ENCODE assay signal across 15 mouse cellular contexts in the genomic region with DNA sequence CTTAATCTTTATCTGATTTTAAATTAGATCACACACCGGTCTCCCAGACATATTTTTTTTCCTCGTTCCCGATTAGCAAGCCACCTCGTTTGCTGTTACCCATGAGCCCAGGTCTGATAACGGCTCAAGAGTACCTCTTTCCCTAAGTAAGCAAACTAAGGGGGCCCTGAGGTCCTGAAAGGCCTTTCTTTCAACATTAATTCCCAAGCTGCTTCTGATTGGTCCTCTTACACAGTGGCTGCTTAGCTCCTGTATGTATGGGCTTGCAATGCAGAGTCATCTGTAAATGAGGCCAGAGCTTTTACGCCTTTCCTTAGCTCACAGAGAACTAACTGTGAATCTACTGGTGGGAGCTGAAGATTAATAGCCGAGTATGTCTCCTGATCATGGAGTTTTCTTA. TPM values are rescaled to one million over a fixed set of nuclear protein-coding genes. Genes with fewer than 3 reads are reported as not detected.
"Had no signal": no experiment of that assay in that cellular context is flagged by ENCODE, and none has a peak within 500 bp of the region (broad histone marks: within the 10 kb centered on the region; RNA-seq: fewer than 3 reads in every experiment).

No protein-coding gene starts in this region.

- DNase-seq: kidney, adult 8-10 months; kidney, postnatal 25 days; liver, embryonic 13.5 days; liver, postnatal 0 days; right cerebral cortex, postnatal 25 days; thymus, adult 2 months; thymus, postnatal 25 days had no signal

- H3K9ac ChIP-seq: liver, embryonic 13.5 days; liver, postnatal 0 days; midbrain, embryonic 15.5 days; neural tube, embryonic 13.5 days had no signal

- H3K4me3 ChIP-seq: left cerebral cortex, adult 2 months; limb, embryonic 10.5 days; liver, embryonic 13.5 days; megakaryocyte, embryonic 14.5 days; midbrain, embryonic 15.5 days; neural tube, embryonic 13.5 days had no signal

- H3K9me3 ChIP-seq: limb, embryonic 10.5 days; liver, embryonic 13.5 days; megakaryocyte, embryonic 14.5 days; midbrain, embryonic 15.5 days; neural tube, embryonic 13.5 days had no signal

- H3K27me3 ChIP-seq: liver, embryonic 13.5 days; midbrain, embryonic 15.5 days; neural tube, embryonic 13.5 days had no signal

- H3K4me2 ChIP-seq: liver, embryonic 13.5 days; midbrain, embryonic 11.5 days; midbrain, embryonic 15.5 days; neural tube, embryonic 13.5 days had no signal

- H3K4me1 ChIP-seq: limb, embryonic 10.5 days; midbrain, embryonic 15.5 days; neural tube, embryonic 13.5 days had no signal

- H3K36me3 ChIP-seq: limb, embryonic 10.5 days; liver, embryonic 13.5 days; midbrain, embryonic 15.5 days; neural tube, embryonic 13.5 days had no signal

- ATAC-seq: intestine, postnatal 0 days; liver, postnatal 0 days; midbrain, embryonic 15.5 days had no signal

- H3K27ac ChIP-seq: left cerebral cortex, adult 2 months; limb, embryonic 10.5 days; liver, embryonic 13.5 days; macrophage; midbrain, embryonic 15.5 days; neural tube, embryonic 13.5 days had no signal

RNA-seq across cellular contexts. Expression of a gene that starts 15.7 kb away (rescaled TPM):
- polyA plus RNA-seq: limb, embryonic 10.5 days; liver, embryonic 13.5 days; midbrain, embryonic 11.5 days had no signal
